Mouse (Mus musculus) embryo, embryonic 11 days (tissue): ENCODE results near the gene Ube2g2.
A peak's percentile ranks its signal among the peaks of the same experiment; 100 is the strongest.

ENCODE experiments used
- DNase-seq: peaks from one replicate; pipeline ENCODE4 v3.0.0-alpha.2; 2015

Ube2g2 gene

GRCm38 (mm10) chr10:77622055-77622988 lies at the start of gene Ube2g2:
Ube2g2 (plus strand) TSS chr10:77622275.
- DNase-seq, result peak; percentile 95

- DNase-seq, result no peak
Measured at GRCm38 (mm10) chr10:77573162-77573561, 48.9 kb upstream of the Ube2g2 start.

- DNase-seq, result no peak
Measured at GRCm38 (mm10) chr10:77580027-77580920, 41.8 kb upstream of the Ube2g2 start.

GRCm38 (mm10) chr10:77581023-77581407 lies 41.1 kb upstream of the Ube2g2 start:
- DNase-seq, result no peak

- peak; percentile 100 for DNase-seq
Measured at GRCm38 (mm10) chr10:77581408-77582284, 40.4 kb upstream of the Ube2g2 start, which contains the start of gene Pttg1ip. Pttg1ip (plus strand) TSS chr10:77581720.

- DNase-seq, result no peak
Measured at GRCm38 (mm10) chr10:77582285-77582618, 39.8 kb upstream of the Ube2g2 start.

GRCm38 (mm10) chr10:77583795-77584422 lies 38.2 kb upstream of the Ube2g2 start:
- no peak for DNase-seq

- no peak for DNase-seq
Measured at GRCm38 (mm10) chr10:77586637-77587036, 35.4 kb upstream of the Ube2g2 start.

GRCm38 (mm10) chr10:77587091-77587775 lies 34.8 kb upstream of the Ube2g2 start:
- no peak for DNase-seq

GRCm38 (mm10) chr10:77588036-77588435 lies 34.0 kb upstream of the Ube2g2 start:
- no peak for DNase-seq

- no peak for DNase-seq
Measured at GRCm38 (mm10) chr10:77589117-77589516, 33.0 kb upstream of the Ube2g2 start.

- DNase-seq, result no peak
Measured at GRCm38 (mm10) chr10:77589749-77590148, 32.3 kb upstream of the Ube2g2 start.

GRCm38 (mm10) chr10:77590812-77591211 lies 31.3 kb upstream of the Ube2g2 start:
- peak; percentile 70 for DNase-seq

GRCm38 (mm10) chr10:77591546-77591945 lies 30.5 kb upstream of the Ube2g2 start:
- DNase-seq, result no peak

GRCm38 (mm10) chr10:77596060-77596459 lies 26.0 kb upstream of the Ube2g2 start:
- DNase-seq, result no peak

- DNase-seq, result no peak
Measured at GRCm38 (mm10) chr10:77603021-77603420, 19.1 kb upstream of the Ube2g2 start.

- DNase-seq, result no peak
Measured at GRCm38 (mm10) chr10:77604111-77604510, 18.0 kb upstream of the Ube2g2 start.

GRCm38 (mm10) chr10:77604958-77605357 lies 17.1 kb upstream of the Ube2g2 start:
- DNase-seq, result no peak

- DNase-seq, result peak; percentile 63
Measured at GRCm38 (mm10) chr10:77605368-77605767, 16.7 kb upstream of the Ube2g2 start.

GRCm38 (mm10) chr10:77605908-77606826 lies 15.9 kb upstream of the Ube2g2 start, which contains the start of the genes Sumo3 and Gm49325:
Sumo3 (plus strand) TSS chr10:77606097.
Gm49325 (plus strand) TSS chr10:77606197.
- peak; percentile 93 for DNase-seq
